Mouse (Mus musculus): Measurements from ENCODE around the gene Crtc2.

Gene Crtc2

DNA sequence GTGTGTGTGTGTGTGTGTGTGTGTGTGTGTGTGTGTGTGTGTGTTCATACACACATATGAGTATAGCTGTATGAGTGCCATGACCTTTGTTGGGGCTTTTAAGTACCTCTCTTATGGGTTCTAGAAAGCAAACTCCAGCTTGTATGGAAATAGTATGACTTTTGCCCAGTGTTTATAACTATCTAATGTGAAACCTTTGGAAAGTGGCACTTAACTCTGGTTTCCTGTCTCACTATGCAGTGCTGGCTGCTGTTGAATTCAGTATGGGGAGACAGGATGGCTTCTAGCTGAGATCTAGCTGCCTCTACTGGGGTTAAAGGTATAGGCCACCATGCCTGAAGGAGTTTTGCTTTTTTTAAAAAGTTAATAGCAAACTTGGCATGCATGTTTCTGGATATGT, 55.6 kb downstream of the Crtc2 start:
- no peak for DNase-seq (ENCODE audit: low spot score in 2 of 2)

- DNase-seq (ENCODE audit: low spot score in 2 of 2), result no peak
These were observed 59.4 kb downstream of the Crtc2 start for GRCm38 (mm10) chr3:90313367-90313766.

All from frontal cortex, postnatal 10 days (tissue).